Mouse (Mus musculus): ENCODE results near the gene Pde4d.

The Pde4d gene

DNA sequence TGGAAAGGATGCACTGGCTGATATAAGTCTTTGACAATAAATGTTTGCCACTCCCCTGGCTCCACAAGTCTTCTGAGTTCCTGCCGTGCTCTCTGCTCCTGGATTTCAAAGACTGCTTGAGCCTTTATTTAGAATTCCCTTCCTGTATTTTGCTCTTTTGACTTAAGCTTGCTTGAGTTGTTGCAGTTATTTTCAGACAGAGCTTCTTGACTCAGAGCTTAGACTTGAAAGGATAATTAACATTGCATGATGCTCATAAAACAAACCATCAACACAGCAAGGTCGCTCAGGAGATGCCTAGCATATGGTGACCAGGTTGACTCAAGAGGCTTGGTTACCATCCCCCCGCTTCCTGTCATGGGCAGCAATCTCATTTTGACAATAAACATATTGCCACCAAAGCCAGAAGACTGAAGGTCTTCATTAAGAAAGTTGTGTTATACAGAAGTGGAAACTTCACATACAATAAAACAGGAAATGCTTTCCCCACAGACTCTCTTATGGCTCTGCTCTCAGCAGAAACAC, 1544.6 kb downstream of the Pde4d start:
- CTCF ChIA-PET, result interaction anchor here in 1 of 4 experiments (0.6 kb wide), 1 partner anchor 10 kb away, joined by 3 read pairs; no protein-coding TSS in a partner anchor
- POLR2A ChIA-PET, result interaction anchor here in 1 of 4 experiments (0.8 kb wide), 1 partner anchor 25 kb away, joined by 4 read pairs; no protein-coding TSS in a partner anchor

DNA sequence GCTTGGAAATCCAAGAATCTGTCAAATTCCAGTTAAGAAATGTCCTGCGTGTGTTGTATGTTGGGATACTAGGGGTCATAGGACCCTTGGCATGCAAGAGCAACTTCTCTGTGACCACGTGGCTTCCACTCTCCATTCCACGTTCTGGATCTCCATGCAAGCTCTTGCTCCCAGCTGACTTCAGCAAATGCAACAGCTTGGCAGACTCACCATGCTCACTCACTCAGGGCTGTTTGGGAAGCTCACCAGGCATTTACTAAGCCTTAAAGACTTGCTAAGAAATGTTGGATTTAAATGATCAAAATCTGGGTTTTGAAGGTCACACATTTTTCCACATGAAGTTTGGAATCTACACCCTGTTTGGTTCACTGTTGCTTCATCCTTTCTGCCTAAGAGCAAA, 1552.3 kb downstream of the Pde4d start:
- CTCF ChIA-PET, result no interaction called here
- POLR2A ChIA-PET, result interaction anchor here in 1 of 4 experiments (3.3 kb wide), 1 partner anchor 17 kb away, joined by 9 read pairs; no protein-coding TSS in a partner anchor
